Mouse (Mus musculus) liver, postnatal 0 days (tissue): ENCODE measurements around the gene Rab31.

Source experiments
- CTCF ChIP-seq: sonication (generic); IDR thresholded peaks from 2 replicates; pipeline ENCODE4 v1.5.1; 2016; ENCODE audit warnings: antibody characterized with exemption, low read depth
- EP300 ChIP-seq: IDR thresholded peaks from 2 replicates; pipeline ENCODE4 v1.6.1; 2016; ENCODE audit warnings: antibody characterized with exemption, low read depth, mild to moderate bottlenecking

- no peak for TF ChIP-seq CTCF
- no peak for TF ChIP-seq EP300
These were observed 25.9 kb upstream of the Rab31 start for GRCm38 (mm10) chr17:65798446-65798845.
